Mouse (Mus musculus): ENCODE results near the gene Asic1. TPM values are rescaled to one million over a fixed set of nuclear protein-coding genes. Genes with fewer than 3 reads are reported as not detected.
A peak's percentile ranks its signal among the peaks of the same experiment; 100 is the strongest.

Gene Asic1
- polyA plus RNA-seq, 1 experiment: not detected

DNA sequence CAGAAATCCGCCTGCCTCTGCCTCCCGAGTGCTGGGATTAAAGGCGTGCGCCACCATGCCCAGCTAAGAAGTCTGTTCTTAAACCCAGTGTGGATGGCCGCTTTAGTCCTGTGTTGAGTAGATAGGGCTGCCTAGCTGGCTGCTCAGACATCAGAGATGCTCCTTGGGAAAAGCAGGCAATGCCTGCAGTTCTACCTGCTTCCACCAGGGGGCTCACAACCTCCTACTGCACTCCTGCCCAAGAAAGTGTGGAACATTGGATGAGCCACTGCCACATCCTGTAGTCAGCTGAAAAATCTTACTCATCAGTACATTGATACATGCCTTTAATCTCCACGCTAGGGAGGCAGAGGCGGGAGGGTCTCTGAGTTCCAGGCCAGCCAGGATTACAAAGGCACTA is 44.7 kb downstream of the Asic1 start:
- WGBS: 56% methylated on average over 7 of the region's 7 CpGs
- H3K4me1 ChIP-seq (ENCODE audit: control insufficient read depth, insufficient read depth, low read length): peaks cover 2% of the 10 kb centered on the region

GRCm38 (mm10) chr15:99715361-99715865 is 45.2 kb downstream of the Asic1 start:
- H3K4me3 ChIP-seq (replicated peaks; ENCODE audit: control insufficient read depth, low read depth, low read length): no peak overlapping the region
- H3K4me1 ChIP-seq (ENCODE audit: control insufficient read depth, insufficient read depth, low read length): peaks cover 2% of the 10 kb centered on the region
- TF ChIP-seq CTCF (IDR thresholded peaks at IDR 0.05; ENCODE audit: control insufficient read depth, insufficient read depth, low read length) (no peak), POLR2A (IDR thresholded peaks at IDR 0.05; ENCODE audit: borderline replicate concordance, control insufficient read depth, low read depth, low read length) (no peak)

More for the DNA sequence above, 44.7 kb downstream of the Asic1 start:
- TF ChIP-seq CTCF (IDR thresholded peaks at IDR 0.05; ENCODE audit: control insufficient read depth, insufficient read depth, low read length): peak; percentile 94
- TF ChIP-seq POLR2A (IDR thresholded peaks at IDR 0.05; ENCODE audit: borderline replicate concordance, control insufficient read depth, low read depth, low read length): no peak
- Histone ChIP-seq H3K27ac (ENCODE audit: control insufficient read depth, insufficient read depth, low read depth, low read length, poor library complexity) (no peak overlapping the region; the same call in 1 of the 2 replicates), H3K4me3 (replicated peaks; ENCODE audit: control insufficient read depth, low read depth, low read length) (no peak overlapping the region)

DNA sequence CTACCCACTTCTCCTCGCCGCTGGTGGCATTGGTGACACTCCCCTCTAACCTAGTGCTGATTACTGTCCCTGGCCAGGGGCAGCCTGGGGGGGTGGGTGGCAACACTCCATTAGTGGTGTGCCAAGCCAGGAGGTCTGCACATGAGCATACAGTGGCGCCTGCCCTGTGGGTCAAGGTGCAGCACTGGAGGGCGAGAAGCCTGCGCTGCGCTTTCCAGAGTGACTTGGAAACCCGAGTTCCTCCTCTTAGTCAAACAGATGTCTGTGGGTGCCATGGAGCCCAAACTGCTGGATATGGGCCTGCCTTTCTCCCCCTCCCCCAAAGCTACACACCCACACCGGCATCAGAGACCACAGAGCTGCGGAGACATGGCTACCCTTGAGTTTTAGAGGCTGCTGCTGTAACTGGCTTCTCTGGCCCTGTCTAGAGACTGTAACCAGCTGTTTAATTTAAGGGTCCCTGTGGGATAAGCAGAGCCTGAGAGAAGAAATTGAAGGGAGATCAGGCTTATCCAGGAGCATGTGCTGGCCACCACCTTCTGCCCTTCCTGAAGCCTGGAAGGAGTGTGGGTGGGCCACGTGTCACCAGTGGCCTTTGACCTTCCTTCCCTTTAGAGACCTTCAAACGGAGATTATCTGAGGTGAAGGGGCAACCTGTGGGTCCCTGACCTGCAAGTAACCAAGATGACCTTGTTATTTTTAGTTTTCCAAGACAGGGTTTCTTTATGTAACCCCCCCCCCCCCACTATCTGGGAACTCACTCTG is 46.0 kb downstream of the Asic1 start:
- WGBS: 81% methylated on average over 11 of the region's 11 CpGs
- TF ChIP-seq POLR2A (IDR thresholded peaks at IDR 0.05; ENCODE audit: borderline replicate concordance, control insufficient read depth, low read depth, low read length): 0 out of 2 replicates have a peak, but pooled peaks have one; percentile 15
- no peak for TF ChIP-seq CTCF (IDR thresholded peaks at IDR 0.05; ENCODE audit: control insufficient read depth, insufficient read depth, low read length)
- H3K27ac ChIP-seq (ENCODE audit: control insufficient read depth, insufficient read depth, low read depth, low read length, poor library complexity): no peak overlapping the region; the same call in 1 of the 2 replicates
- peaks cover 2% of the 10 kb centered on the region for H3K4me1 ChIP-seq (ENCODE audit: control insufficient read depth, insufficient read depth, low read length)
- no peak overlapping the region for H3K4me3 ChIP-seq (replicated peaks; ENCODE audit: control insufficient read depth, low read depth, low read length)

More at GRCm38 (mm10) chr15:99715361-99715865, 45.2 kb downstream of the Asic1 start:
- 58% methylated on average over 13 of the region's 13 CpGs for WGBS
- peak overlapping the region; percentile 8; the same call in 1 of the 2 replicates for H3K27ac ChIP-seq (ENCODE audit: control insufficient read depth, insufficient read depth, low read depth, low read length, poor library complexity)

DNA sequence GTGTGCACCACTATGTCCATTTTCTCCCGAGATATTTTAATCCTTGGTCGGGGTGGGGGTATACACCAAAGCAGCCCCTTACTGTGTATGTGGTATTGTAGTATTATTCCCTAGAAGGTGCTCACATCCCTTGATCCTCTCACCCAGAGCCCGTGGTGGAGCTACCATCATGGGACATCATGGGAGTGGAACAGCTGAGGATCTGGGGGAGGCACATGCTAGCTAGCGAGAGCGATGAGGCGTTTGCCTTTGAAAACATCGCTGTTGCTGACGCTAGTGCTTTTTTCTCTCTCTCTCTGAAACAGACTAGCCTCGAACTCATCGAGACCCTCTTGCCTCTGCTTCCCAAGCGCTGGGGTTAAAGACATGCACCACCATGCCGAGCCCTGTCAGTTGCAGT is 46.6 kb downstream of the Asic1 start:
- Histone ChIP-seq H3K4me3 (replicated peaks; ENCODE audit: control insufficient read depth, low read depth, low read length) (no peak overlapping the region), H3K4me1 (ENCODE audit: control insufficient read depth, insufficient read depth, low read length) (peaks cover 2% of the 10 kb centered on the region), H3K27ac (ENCODE audit: control insufficient read depth, insufficient read depth, low read depth, low read length, poor library complexity) (no peak overlapping the region)
- 84% methylated on average over 12 of the region's 12 CpGs for WGBS
- TF ChIP-seq CTCF (IDR thresholded peaks at IDR 0.05; ENCODE audit: control insufficient read depth, insufficient read depth, low read length) (no peak), POLR2A (IDR thresholded peaks at IDR 0.05; ENCODE audit: borderline replicate concordance, control insufficient read depth, low read depth, low read length) (no peak)

DNA sequence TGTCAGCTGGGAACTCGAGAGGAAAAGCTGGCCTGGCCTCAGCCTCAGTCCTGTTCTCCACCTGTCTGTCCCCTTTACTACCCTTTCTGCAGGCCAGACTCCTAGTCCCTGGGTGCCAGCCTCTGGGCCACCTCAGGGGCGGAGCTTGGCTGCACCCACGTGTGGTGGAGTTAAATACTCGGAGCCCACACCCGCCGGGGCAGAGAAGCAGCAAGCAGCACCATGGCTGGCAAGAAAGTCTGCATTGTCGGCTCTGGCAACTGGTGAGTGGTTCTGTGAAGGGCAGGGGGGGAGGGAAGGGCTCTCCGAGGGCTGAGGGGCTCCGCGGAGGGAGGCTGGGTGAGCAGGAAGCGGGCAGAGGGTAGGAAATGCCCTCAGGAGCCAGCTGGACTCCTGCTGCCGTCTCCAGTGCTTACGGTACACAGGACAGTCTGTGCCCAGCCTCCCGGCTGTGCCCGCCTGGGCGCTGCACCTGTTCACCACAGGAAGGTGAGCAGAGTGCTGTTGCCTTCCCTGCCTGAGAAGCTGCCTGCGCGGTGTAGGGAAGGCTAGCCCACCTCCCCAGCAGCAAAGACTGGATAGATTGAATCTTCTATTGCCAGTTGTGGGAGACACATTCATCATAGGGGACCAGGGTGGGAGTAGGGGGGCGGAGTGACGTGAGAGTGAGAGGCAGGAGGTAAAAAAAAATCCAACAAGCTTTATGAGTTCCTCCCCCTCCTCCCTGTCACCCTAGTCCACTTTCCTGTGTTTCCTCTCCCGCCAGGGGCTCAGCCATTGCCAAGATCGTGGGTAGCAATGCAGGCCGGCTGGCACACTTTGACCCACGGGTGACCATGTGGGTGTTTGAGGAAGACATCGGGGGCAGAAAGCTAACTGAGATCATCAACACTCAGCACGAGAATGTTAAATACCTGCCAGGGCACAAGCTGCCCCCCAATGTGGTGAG is 47.5 kb downstream of the Asic1 start, which contains the start of gene Gpd1:
Gene Gpd1 (plus strand): TSS at position 130 of the 949 bp plus-strand sequence.
- Histone ChIP-seq H3K4me1 (ENCODE audit: control insufficient read depth, insufficient read depth, low read length) (peaks cover 2% of the 10 kb centered on the region), H3K27ac (ENCODE audit: control insufficient read depth, insufficient read depth, low read depth, low read length, poor library complexity) (no peak within 1 kb of the TSS), H3K4me3 (replicated peaks; ENCODE audit: control insufficient read depth, low read depth, low read length) (no peak within 1 kb of the TSS)
- TF ChIP-seq POLR2A (IDR thresholded peaks at IDR 0.05; ENCODE audit: borderline replicate concordance, control insufficient read depth, low read depth, low read length) (no peak), CTCF (IDR thresholded peaks at IDR 0.05; ENCODE audit: control insufficient read depth, insufficient read depth, low read length) (no peak)
- WGBS: 9% methylated on average over 26 of the region's 26 CpGs

DNA sequence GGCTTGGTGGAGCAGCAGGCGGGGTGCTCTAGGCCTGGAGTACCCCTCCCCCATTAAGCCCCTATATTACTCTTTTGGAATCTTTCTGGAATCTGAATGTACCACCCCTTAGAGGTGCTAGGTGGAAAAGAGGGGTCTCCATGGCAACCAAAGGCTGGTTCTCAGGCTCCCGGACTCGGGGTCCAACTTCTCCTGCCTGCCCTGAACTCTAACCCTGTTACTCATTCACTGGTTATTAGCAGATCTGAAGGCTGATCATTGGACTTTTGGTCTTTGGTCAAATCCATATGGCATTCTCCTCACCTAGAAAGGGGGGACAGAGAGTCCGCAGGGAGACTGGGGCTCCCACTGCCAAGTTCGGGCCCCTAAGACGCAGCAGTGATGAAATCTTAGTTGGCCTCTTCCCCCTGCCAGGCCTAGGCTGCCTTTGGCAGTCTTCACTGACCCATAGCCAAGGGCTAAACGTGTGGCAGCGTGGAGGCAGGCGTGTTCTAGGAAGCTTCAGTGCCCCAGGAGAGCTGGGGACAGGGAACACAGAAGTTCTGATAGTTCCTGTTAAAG is 48.4 kb downstream of the Asic1 start:
- H3K27ac ChIP-seq (ENCODE audit: control insufficient read depth, insufficient read depth, low read depth, low read length, poor library complexity): no peak overlapping the region
- TF ChIP-seq POLR2A (IDR thresholded peaks at IDR 0.05; ENCODE audit: borderline replicate concordance, control insufficient read depth, low read depth, low read length): no peak
- TF ChIP-seq CTCF (IDR thresholded peaks at IDR 0.05; ENCODE audit: control insufficient read depth, insufficient read depth, low read length): no peak
- WGBS: 78% methylated on average over 9 of the region's 9 CpGs
- peaks cover 2% of the 10 kb centered on the region for H3K4me1 ChIP-seq (ENCODE audit: control insufficient read depth, insufficient read depth, low read length)
- H3K4me3 ChIP-seq (replicated peaks; ENCODE audit: control insufficient read depth, low read depth, low read length): no peak overlapping the region

- H3K4me1 ChIP-seq (ENCODE audit: control insufficient read depth, insufficient read depth, low read length): peaks cover 2% of the 10 kb centered on the region
- TF ChIP-seq CTCF (IDR thresholded peaks at IDR 0.05; ENCODE audit: control insufficient read depth, insufficient read depth, low read length): no peak
- TF ChIP-seq POLR2A (IDR thresholded peaks at IDR 0.05; ENCODE audit: borderline replicate concordance, control insufficient read depth, low read depth, low read length): no peak
- H3K4me3 ChIP-seq (replicated peaks; ENCODE audit: control insufficient read depth, low read depth, low read length): no peak overlapping the region
- H3K27ac ChIP-seq (ENCODE audit: control insufficient read depth, insufficient read depth, low read depth, low read length, poor library complexity): no peak overlapping the region
- WGBS: 72% methylated on average over 8 of the region's 8 CpGs
Measured at GRCm38 (mm10) chr15:99719865-99720264, 49.7 kb downstream of the Asic1 start.
